Mouse (Mus musculus) gastrocnemius, postnatal 4 days (tissue): ENCODE results near the gene C1qtnf3. TPM values are rescaled to one million over a fixed set of nuclear protein-coding genes. Genes with fewer than 3 reads are reported as not detected.

Experiments used
- DNase-seq, 2 experiments: peaks; one replicate each; pipeline ENCODE4 v3.0.0; 2021 to 2022; ENCODE audit warnings: low spot score in 2 of 2, mixed read lengths in 2 of 2
- long read RNA-seq, 2 experiments: library from polyadenylated mRNA; stranded (forward); transcript quantifications; one replicate each; pipeline ENCODE4 v2.0.0; 2021
- total RNA-seq, 2 experiments: library from RNA; stranded (reverse); gene quantifications; 2 replicates each; pipeline ENCODE4 v1.2.3; 2021

C1qtnf3 gene
- 100 to 1,000 TPM in 1 of 2 experiments, 10 to 100 TPM in 1; 88.6 to 108 TPM for total RNA-seq
- long read RNA-seq, experiment 1, transcript C1qtnf3-202 (6 exons, 2,088 nt), result minor isoform, 5 of 49 reads
- long read RNA-seq, experiment 1, transcript C1qtnf3-201 (6 exons, 2,338 nt), result major isoform, 40 of 49 reads
- long read RNA-seq, experiment 1, partial matches to known transcripts, result 2 of 49 reads
- long read RNA-seq, experiment 1, other reads (novel, unspliced or antisense), result 2 of 49 reads
- long read RNA-seq, experiment 2, transcript C1qtnf3-202 (6 exons, 2,088 nt), result minor isoform, 15 of 66 reads
- long read RNA-seq, experiment 2, transcript C1qtnf3-201 (6 exons, 2,338 nt), result major isoform, 40 of 66 reads
- long read RNA-seq, experiment 2, partial matches to known transcripts, result 9 of 66 reads
- long read RNA-seq, experiment 2, other reads (novel, unspliced or antisense), result 2 of 66 reads

DNA sequence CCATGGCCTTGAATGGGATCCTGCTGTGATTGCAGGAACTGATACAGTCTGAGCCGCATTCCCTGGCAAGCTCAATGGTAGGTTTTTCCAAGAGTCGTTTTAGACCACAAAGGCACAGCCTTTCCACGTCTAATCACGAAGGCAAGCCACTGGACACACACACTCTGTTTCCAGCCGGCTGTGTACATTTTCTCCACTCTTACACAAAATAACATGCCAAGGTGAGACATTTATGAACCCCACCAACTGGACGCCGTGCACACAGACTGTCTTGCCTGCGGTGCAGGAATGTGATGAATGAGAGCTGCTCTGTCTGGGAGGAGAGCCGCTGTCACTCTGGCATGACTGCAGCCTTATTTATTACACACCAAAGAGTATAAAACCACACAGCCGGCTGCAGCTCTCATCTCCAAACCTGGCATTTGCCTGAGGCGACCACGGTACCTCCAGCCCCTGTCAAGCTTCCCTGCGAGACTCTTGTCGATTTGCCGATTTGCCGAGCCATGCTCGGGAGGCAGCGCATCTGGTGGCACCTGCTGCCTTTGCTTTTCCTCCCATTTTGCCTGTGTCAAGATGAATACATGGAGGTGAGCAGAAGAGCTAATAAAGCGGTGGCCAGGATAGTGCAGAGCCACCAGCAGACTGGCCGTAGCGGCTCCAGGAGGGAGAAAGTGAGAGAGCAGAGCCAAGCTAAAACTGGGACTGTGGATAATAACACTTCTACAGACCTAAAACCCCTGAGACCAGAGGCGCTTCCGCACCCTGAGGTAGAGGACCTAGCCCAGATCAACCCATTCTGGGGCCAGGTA lies at the start of gene C1qtnf3:
C1qtnf3 (plus strand) TSS at position 382 of the 809 bp plus-strand sequence.
- DNase-seq, result peak in 1 of 2 experiments; percentile 47

DNA sequence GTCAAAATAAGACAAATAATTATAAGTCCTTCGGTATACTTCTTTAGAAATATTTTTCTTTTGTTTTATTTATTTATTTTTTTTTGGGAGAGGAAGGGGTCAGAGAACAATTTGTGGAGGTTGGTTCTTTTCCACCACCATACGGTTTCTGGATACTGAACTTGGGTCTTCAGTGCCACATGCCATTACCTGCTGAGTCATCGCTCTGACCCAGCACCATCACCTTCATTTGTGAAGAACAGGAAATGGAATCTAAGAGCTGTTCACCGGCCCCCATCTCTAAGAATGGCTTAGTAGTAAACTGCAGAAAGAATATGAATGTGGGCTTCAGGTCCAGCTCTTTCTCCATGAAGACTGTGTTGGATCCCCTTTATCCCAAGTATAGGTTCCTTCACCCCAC lies 49.8 kb upstream of the C1qtnf3 start:
- no peak for DNase-seq

DNA sequence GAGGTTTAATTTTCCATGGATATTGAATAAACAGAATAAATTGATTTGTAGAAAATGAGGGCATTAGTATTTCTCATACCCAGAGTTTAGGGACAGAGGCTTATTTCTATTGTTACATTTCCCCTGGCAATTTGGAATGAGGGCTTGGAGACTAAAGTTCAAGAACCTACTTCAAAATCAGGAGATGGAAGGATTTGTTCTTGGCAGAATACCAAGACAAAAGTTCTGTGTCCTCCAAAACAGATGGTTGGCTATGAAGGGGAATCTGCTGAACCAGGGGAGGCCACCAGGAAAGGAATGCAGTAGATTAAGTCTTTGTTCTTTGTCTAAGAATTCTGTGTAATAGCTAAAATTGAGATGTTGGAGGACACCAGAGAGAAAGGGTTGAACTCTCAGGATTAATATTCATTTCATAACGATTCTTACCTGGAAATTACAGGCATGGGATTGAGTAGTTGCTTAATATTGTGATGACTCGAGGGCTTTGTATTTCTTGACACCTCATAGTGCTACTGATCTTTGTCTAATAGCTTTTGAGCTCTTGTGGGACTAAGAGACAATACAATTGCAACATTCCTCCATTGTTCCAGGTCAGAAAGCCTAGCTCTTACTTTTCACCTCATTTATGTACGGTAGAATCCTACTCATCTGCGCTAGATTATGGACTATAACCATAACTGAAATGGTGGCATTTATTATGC lies 35.4 kb upstream of the C1qtnf3 start:
- no peak for DNase-seq

DNA sequence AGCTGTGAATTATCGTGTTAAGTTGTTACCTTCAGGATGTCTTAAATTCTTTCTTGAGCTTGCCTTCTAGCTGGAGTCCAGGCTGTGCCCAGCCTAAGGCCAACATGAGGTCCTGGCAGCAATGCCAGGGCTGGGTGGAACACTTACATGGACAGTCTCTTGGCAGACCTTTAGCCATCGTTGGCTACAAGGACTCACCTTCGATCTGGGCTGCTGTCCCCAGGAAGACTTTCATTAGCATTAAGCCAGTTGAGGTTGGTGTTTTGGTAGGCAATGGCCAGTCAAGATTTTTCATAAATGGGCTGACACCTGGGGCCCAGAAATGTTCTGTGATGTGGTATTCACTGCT lies 34.8 kb upstream of the C1qtnf3 start:
- DNase-seq, result no peak

DNA sequence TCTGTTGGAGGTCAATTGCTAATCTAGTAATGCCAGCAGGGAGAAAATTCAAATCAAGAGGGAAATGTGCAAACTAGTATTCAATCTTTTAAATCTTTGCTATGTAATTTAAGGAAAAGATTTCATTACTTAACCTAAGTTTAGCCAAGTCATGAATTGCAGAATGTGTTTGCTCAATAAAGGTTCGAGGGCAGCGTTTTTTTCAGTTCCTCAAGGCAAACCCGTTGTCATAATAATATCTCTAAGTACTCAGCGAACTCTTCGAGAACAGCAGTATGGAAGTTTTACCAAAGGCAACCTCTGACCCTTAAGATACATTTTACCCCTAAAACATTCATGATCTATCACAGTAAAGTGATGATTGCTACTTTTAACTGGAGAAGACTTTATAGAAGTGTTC lies 31.9 kb upstream of the C1qtnf3 start:
- no peak for DNase-seq

DNA sequence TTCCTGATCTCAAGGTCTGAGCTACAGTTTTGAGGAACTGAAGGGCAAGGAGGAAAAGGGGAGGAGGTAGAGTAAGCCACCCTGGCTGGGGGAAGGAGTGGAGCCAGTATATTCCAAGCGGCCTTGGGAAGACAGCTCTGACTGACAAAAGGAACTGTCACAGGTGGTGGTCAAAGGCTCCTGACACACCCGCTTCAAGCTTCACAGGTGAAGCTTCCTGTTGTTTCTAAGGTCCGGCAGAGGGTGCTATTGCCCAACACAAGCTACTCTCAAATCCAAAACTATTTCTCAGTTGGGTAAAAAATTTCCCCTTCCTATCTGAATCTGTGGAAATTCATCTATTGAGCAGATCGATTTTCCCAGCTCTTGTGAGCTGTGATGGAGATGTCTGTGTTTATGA lies 31.1 kb upstream of the C1qtnf3 start:
- DNase-seq, result no peak

DNA sequence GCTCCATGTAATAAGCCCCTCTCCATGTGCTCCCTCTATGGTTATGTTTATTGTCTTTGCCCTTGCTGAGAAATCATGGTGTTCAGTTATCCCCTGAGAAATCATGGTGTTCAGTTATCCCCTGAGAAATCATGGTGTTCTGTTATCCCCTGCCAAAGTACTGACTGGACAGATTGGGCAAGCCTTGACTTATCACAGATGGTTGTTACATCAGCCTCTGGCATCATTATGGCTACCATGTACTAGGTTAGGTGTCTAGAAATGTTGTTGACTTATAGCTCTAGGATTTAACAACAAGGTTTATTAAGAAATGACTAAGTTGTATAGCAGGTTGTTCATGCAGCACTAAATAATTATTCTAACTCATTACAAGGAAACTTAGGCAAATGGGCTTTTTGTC lies 30.1 kb upstream of the C1qtnf3 start:
- DNase-seq, result no peak

DNA sequence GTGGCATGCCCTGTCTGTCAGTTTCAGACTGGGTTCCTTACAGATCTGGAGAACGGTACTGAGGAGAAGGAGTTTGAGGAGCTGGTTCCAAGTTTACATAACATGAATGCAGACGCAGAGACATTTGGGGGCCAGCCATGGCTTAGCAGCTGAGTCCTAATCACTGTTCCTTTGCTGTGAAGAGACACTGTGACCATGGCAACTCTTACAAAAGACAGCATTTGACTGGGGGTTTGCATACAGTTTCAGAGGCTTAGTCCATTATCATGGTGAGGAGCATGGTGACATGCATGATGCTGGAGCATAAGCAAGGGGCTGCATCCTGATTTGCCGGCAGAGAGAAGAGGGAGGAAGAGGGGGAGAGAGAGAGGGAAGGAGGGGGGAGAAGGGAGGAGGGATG lies 29.6 kb upstream of the C1qtnf3 start:
- no peak for DNase-seq

DNA sequence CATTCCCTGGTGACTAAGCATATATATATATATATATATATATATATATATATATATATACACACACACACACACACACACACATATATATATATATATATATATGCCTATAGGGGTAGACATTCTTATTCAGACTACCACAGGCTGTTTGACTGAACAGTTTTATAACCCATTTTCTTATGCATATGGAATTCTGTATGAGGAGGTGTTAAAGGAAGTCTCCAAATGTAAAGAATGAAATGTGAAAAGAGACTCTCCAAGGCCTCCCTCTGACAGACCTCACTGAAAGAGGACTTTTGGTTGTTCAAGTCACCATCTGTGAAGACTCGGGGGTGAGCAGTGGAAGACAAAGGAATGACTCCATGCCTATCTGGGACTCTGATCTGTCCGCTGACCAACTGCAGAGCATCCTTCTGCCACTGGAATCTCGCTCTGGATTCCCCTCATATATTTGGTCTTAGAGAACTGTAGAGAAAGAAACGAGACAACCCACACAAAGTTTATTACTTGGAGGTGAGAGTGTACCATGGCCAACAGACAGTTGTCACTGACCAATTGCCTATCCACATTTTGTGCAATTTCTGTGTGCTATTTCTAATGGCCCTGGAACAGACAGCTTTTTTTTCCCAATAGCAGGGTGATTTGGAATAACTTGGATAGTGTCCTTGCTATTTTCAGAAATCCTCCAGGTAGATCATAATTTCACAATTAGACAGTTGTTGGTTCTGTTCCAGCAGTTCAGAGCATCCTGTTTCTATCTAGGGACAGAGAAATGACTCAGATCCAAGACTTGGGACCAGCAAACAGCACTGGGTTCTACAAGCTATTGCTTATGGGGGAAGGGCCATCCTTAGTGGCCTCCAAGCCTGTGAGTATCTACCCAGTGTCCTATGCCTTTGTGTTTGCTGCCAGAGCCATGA lies 28.8 kb upstream of the C1qtnf3 start:
- DNase-seq, result no peak

DNA sequence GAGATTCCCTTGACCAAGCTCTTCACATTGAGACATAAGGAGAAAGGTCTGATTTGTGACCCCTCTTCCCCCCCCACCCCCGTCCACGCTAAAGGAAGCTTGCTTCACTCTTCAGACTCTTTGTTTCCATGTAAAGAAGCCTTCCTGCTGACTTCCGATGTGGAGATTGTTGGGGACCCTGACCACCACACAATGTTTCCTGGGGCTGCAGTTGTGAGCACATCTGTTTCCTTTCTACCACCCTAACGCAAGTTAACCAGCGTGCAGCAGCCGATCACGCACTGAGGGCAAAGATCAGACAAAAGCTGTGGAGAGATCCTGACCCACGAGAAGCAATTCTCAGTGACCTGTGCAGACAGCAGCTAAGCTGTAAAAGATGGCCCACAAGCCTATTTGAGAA lies 24.8 kb upstream of the C1qtnf3 start:
- DNase-seq, result no peak

DNA sequence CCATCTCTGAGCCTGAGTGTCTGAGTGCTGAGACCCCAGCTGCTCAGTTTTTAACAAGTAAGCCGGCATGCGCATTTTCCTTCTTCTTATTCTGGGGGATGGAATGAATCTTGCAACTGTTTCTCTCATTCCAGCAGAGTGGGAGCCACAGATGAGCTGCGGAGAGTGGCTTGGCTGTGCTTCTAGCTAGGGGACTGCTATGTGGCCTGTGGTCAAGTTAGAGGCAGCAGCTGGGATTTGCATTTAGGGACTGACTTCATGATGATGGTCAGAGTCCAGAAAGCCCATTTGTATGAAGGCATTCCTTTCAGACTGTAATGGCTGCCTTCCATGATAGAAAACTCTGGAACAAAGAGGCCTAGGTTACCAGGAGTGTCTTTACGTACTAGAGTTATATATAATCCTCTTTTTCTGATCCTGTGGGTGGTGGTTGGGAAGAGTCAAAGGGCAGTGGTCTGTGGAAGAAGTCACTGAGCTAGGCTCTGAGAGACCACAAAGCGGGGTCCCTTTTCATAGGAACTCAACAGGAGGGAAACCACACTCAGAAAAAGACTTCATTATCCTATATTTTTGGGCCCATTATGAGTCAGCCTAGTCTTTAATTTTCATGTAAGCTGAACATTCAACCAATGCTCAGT lies 23.4 kb upstream of the C1qtnf3 start:
- peak in 1 of 2 experiments; percentile 31 for DNase-seq

DNA sequence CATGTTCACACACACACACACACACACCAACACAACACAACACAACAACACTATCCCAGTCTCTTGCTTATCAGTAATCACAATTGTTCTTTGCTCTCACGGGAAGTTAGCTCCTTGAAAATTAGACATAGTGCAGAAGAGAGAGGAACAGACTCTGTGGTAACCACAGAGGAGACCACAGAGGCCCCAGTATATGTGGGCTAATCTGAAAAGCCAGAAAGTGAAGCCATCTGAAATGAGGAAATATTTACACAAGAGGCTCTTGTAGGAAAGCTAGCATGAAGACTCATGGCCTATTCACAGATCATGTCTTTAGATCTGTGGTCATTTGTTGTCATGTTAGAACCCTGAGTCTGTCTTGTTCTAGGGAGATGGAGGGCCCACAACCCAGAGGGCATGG lies 18.2 kb upstream of the C1qtnf3 start:
- DNase-seq, result no peak

DNA sequence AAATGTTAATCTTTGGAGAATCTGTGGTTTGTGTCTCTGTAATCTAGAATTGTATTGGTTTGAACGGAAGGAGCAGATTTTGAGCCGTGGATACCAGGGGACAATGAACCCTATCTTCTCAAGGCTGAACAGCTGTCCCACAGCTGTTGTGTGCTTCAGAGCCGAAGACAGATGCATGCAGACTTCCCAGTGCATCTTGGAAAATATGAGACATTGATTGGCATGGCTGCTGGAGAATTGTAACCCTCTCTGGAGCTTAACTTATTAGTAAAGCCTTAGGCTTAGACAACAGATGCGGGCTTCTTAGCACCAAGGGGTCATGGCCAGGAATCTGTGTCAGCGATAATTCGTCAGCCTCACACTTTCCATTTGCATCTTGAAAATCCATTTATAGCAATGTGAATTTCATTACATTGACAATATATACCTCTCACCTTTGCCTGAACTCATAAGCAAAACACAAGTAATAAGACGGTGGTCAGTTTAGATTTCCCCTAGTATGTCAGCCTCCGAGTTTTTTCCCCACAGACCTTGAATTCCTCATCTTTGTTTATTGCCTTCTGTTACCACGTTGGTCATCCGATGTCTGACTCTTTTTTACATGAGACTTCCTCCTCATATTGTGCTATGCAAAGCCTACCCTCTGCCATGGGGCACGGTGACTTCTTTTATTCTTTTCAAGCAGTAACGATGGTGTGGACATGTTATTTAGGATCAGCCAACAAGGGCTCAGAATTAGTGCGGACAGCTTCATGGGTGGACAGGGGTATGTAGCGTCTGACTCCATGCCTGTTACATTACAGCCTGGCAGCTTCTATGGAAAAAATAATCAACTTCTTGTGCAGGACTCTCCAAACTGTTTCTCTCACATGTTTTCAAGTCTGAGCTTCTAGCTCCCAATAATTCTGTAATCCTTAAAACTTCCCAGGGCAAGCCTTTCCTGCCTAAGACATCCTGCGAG lies 11.7 kb upstream of the C1qtnf3 start:
- peak in 1 of 2 experiments; percentile 45 for DNase-seq

DNA sequence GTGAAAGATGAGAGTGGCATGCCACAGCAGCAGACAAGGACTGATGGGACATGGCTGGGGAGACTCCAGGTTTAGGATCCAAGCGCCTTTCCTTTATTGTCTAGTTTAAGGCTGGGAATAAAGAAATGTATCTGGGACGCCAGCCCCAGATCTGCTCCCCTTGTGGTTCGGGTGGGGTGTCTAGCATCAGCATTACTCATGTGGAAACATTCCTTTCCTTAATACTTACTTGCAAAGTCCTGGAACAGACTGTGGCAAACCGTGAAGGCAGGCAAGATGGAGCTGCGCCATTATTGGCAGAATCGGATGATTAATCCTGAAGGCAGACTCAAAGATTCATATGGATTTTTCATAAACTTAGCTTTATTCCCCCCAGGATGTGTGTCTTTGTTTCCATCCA lies 10.2 kb upstream of the C1qtnf3 start:
- DNase-seq, result peak in 1 of 2 experiments; percentile 33

DNA sequence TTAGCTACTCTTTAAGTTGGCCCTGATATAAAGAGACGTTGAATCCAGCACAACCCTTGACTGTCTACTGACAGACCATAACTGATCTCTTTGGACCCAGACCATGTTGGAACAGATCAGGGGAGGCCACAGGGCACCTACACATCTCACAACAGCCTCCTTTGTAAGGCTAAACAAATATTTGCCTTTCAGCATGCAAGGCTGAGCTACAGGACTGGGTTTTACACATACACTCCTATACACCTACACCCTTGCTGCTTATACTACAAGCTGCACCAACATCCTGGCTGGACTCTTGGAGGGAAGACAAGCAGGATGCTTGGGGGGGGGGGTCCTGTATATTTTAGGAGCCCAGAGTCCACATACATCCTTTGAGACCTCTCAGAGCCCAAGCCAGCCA lies 4.3 kb upstream of the C1qtnf3 start:
- DNase-seq, result no peak

DNA sequence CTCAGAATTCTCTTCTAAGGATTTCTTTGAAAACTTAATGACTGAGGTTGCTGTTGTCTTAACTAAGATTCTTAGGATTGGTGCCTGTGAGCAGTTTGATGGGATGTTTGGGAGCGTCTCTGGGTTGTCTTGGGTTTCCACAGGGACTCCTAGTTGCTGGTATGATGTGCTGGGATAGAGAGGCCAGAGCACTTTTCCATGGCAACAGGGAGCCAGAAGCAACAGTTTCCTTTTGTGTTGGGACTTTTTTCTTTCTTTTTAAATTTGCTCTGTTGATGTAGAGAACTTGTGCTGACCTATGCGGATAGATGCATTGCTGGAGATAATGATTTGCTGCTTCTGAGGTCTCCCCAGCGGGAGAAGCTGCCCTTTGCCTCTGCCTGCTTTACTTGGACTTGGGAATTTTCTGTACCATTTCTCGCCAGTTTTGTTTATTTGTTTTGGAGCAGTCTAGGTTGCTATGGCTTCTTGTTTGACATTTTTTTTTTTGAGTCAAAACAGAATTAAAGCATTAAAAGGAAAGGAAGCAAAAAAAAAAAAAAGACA lies 701 bp downstream of the C1qtnf3 start:
- no peak for DNase-seq

DNA sequence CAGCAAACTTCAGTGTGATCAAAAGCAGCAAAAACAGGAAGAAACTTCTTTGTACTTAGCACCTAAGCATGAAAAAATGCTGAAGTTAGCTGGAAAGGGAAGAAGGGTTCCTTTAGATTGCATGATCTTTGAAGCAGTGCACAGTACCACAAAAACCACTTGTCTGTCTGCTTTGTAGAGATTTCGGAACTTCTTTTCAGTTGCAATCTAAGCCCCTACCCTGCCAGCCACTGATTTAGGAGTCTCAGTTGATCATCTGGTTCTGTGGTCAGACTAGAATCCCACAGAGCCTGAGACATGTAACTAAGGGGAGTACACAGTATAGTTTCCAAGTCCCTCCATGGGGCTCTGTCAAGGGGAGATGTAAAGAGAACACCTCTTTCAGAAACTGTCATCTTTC lies 1.3 kb downstream of the C1qtnf3 start:
- DNase-seq, result no peak

DNA sequence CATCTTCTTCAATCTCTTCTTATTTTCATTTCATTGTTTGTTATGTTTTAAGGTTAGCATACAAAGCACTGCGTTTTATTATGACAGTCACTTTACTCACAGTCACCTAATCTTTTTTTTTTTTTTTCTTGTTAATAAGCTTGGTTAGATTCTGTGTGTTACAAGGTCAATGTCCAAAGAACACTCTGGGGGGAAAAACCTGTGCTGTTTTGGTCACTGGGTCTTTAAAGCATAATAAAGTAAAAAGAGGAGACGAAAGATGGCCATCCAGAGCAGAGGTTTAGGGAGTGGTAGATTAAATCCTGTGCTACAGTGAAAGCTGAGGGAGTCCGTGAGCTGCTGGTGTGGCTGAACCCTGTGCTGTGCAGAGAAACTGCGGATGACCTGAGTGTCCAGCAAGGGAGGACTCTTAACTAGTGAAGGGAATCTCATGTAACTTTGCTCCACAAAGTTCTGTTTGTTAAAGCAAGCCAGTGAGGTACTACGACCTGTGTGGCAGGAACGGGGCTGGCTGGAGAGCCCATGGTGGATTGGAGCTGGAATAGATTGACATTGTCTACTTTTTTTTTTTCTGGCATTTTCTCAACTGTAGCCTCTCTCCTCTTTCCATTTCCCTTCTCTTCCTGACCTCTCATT lies 2.4 kb downstream of the C1qtnf3 start:
- DNase-seq, result no peak
